Mouse (Mus musculus): ENCODE measurements around the gene Jdp2.

Gene Jdp2

DNA sequence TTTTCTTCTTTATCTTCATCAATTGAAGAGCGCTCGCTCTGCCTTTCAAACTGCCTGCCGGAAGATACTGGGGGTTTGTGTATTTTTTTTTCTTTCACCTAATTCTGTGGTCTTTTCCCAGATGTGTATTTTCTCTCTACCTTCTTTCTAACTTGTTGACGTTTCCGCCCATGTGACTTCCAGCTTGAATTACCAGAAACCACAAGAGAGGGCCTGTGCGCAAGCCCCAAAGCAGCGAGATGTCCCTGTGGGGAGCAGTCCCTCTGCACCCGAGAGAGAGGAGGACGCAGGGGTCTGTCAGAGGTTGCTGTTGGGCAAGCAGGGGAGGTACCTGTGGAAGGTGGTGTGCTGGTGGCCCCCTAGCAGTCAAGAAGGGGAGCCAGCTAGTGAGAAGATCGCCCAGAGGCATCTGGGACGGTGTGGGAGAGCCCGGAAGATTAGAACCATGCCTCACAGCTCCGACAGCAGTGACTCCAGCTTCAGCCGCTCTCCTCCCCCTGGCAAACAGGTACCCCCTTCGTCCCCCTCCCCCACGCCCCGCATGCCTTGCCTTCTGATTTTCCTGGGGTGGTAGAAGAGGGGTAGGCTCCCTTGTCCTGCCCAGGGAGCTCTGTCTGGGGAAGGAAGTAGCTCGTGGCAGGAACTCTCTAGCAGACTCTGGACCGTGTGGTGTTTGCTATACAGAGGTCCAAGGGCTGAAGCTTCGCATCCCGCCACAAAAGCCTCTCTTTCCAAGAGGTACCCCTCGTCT is 87.8 kb downstream of the Jdp2 start, which contains the start of gene Batf:
Batf (plus strand) TSS at position 204 of the 751 bp plus-strand sequence.
- no peak for DNase-seq (ENCODE audit: low spot score)

DNA sequence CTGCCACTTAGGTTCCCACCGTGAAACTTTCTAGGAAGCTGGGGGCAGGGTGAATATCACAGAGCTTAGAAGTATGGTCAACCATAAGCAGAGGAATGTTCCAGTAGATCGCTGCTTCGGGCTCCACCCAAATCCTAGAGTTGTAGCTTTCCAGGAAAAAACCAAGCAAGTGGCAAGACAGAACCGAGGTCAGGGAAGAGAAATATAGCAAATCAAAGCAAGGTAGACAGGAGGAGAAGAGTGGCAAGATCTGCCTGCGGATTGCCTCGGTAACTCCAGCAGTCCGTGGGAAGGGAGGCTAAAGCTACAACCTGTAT is 88.3 kb downstream of the Jdp2 start:
- no peak for DNase-seq (ENCODE audit: low spot score)

DNA sequence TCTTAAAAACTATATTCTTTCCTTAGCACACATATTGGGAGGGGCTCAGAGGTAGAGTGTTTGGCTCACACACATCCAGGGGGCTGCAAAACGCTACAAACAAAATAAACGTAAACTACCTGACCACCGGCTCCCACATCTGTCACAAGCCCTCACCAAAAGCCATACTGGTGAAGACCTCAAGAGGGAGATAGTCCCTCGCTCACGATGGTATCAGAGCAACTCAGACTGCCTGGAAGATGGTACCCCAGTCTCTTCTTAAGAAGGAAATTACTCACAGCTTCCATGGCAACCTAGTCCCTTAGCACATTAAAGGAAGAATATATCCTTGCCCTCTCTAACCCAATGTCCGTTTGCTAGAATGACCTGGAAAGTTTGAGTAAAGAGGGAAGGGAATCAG is 89.0 kb downstream of the Jdp2 start:
- no peak for DNase-seq (ENCODE audit: low spot score)

All from ovary, adult 18-20 months (tissue).